Mouse (Mus musculus) embryo, embryonic 9.5 days (tissue): ENCODE data around the gene Olfr24.
"Not testable (repeated sequence)": the region's sequence is repeated elsewhere in the genome, so short reads cannot be mapped to it uniquely, and the experiment has no call there.

Source experiments
- DNase-seq: peaks from one replicate; pipeline ENCODE4 v3.0.0-alpha.2; 2017; ENCODE audit errors: extremely low spot score

The Olfr24 gene

DNA sequence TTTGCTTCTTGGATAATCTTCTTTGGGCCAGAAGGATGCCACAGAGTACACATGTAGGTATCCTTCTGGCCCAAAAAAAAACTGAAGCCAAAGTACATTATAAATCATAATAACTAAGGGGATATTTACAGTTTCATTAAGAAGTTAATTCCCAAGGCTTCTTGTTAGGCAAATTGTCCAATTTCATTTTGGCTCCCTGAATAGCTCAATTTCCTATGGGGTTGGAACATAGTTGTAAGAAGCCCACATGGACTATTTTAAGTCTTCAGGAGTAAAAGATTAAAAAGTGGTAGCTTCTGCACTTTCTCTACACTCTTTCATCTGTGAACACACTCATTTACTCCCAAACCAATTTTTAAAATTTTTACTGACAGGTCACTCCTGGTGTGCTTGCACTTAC is at the start of gene Olfr24:
TSS of gene Olfr24 (minus strand) at position 101 of the 400 bp plus-strand sequence.
- DNase-seq, result no peak

DNA sequence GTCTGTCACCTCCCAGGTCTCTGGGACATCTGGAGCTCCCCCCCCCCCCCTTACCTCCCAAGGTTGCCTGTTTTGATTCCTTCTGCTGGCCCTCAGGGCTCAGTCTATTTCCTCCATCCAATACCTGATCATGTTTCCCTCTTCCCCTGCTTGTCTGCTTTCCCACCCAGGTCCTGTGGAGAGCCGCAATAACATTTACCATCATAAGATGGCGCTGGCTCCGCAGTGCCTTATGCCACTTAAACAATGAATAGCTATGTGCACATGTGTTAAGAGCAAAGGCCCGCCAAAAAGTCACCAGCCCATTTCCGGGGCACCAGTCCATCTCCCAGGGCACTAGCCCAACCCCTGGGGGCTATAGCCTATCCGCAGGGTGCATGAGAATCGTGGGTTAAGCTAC is 21.5 kb upstream of the Olfr24 start:
- DNase-seq, result no peak

DNA sequence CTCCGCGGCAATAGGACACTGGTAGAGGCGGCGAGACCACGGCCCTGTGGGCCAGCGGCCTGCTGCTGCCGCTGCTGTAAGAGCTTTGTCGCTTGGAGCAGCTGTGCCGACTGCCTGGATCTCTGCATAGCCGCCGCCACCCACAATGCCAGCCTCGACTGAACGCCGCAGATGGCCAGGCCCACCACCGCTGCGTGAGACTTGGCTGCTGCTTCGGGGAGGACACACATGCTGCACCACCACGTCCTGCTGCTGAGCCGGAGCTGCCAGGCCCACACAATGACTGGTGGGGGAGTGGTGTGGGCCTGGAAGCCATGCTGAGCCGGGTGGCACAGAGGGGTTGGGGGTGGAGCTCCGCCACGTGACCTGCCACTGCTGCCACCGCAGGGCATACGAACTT is 15.7 kb upstream of the Olfr24 start:
- no peak for DNase-seq

DNA sequence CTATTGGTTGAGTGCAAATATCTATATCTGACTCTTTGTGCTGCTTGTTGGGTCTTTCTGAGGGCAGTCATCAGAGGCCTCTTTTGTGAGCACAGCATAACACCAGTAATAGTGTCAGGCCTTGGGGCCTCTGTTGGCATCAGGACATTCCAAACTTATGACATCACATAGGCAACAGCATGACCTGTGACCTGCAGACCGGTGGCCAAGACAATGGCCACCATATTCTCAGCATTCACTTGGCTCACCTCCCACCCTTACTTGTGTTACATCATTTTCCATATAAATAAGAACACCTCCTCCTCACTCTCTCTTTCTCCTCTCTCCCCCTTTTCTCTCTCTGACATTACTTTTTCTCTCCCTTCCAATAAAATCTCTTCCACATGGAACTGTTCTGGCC is 15.2 kb upstream of the Olfr24 start:
- DNase-seq, result no peak

DNA sequence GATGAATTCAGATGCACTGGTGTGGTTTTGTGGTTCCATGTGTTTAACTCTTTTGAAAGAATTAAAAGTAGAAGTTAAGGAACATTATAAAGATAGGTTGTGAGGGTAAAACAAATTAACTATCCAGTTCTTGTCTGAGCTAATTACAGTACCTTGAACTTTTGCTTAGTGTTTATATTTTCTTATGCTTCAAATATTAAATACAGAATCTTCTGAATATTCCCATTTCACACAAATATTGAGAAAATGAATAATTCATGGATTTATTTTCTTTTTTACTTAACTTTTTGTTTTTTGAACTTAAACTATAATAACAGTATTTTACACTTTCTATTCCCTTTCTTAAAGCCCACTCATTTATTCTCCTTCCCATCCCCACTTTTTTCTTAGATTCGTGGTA is 8.2 kb downstream of the Olfr24 start:
- no peak for DNase-seq

DNA sequence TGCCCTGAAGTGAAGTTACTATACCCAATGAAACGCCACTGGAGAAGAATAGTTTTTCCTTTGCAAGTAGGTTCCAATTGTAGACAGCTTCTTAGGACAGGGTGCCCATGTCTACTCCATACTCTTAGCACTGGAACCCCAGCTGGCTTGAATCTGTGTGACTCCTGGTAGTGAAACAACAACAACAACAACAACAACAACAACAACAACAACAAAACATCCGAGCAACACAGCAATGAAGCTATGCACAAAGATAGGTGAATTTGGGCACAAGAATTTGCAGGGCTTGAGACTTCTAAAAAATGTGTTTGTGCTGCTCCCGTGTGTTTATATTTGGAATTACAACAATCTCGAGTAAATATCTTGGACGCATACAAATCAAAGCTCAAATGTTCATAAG is 19.2 kb downstream of the Olfr24 start:
- DNase-seq, result peak; percentile 14

DNA sequence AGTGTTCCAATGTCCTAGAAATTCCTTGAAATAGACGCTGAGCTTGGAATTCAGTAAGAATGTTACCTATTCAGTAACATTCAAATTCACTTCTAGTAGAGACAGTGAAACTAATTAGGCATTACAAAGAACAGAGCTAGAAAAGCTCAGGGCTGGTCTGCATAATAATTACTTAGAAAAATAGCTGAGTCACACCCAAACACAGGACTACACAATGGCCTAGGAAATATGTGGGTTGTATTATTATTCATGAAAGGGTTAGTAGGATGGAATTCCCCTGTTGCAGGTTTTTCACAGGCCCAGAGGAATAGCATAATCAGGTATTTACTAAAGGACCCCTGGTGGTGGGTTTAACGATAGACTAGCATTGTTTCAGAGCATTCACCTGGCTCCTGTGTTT is 29.6 kb downstream of the Olfr24 start:
- not testable (repeated sequence) for DNase-seq

DNA sequence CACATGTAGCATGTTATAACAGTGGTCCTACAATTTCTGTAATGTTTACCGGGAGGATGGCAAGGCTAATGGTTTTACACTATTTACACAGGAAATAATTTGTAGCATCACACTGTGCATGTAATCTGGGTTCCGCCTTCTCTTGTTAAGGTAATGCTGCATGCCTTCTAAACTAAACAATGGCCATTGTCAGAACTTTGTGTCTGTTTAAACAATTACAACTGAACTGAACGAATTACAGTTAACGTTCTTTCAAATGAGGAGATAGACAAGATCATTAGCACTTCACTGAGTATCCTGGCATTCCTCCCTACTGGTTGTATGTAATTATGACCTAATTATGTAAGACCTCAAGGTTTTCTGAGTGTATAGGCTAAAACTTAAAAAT is 41.1 kb downstream of the Olfr24 start:
- no peak for DNase-seq

DNA sequence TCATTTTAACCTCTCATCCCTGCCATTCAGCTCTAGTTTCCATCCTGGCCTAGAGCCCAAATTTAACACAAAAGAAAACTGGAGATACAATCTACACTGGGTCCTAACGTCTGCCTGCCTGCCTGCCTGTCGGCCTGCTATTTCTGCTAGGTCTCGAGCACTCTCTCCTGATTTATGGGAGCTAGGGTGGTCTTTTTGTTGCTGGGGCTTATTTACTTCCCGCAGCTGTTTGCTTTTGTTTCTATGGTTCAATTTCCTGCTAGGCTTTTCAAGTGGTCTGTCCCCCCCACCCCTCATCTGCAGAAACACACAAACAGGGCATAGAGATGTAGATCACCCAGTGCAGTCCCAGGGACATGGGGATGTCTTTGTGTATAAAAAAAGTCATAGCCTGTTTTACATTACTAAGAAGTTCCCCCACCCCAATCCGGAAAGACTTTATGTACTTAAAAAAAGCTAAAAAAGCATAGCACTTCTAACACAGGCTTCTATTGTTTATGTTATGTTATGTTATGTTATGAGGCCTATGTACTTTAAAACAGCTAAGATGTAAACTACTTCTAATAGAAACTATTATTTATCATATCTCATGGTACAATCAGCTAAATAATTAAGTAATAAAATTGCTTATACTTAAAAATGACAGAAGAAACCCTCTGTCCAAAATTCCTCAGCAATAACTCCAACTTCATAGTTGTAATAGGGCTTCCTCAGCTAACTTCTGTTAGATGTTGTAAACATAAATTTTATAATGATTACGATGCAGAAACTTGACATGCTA is 41.7 kb downstream of the Olfr24 start:
- DNase-seq, result peak; percentile 22

DNA sequence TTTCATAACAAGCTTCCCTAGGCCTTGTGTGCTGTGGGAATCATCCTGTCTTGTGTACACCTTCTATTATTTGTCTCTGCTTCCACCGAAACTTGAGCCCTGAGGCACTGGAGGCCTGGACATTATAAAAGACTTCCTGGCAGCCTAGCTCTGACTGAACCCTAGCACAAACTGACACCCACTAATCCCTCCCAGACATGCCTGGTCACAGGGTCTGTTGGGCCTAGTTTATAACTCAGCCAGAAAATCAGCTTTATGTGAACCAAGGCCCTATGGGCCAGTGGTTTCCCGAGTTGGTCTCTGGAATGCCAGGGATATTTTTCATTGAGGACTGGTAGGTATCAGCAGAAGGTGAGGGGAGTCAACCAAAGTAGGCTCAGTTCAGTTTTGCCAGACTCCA is 42.8 kb downstream of the Olfr24 start:
- DNase-seq, result peak; percentile 20

DNA sequence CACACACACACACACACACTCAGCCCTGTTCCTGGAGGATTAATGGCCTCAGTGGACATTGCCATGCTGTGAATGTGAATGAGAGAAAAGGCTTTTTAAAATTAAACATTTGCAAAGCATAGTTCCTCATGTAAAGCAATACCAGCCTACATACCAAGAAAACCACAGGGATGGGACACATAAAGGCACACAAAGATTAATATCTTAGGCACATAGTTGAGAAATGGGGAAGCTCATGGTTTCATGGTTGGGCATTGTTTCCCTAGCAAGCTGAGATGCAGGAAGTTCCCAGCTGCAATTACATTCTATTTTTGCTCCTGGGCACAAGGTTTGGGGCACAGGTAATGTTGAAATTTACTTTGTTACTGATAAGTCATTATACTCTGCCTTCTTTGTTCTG is 58.2 kb downstream of the Olfr24 start:
- DNase-seq, result no peak
